Mouse (Mus musculus) c-Kit-positive CD71-positive TER-119-negative erythroid progenitor cells, embryonic 14.5 days (primary cell): Measurements from ENCODE around the gene Txndc12.

Source experiments
- DNase-seq: peaks from one replicate; pipeline ENCODE4 v3.0.0-alpha.2; 2013; ENCODE audit warnings: low read depth

The Txndc12 gene

DNA sequence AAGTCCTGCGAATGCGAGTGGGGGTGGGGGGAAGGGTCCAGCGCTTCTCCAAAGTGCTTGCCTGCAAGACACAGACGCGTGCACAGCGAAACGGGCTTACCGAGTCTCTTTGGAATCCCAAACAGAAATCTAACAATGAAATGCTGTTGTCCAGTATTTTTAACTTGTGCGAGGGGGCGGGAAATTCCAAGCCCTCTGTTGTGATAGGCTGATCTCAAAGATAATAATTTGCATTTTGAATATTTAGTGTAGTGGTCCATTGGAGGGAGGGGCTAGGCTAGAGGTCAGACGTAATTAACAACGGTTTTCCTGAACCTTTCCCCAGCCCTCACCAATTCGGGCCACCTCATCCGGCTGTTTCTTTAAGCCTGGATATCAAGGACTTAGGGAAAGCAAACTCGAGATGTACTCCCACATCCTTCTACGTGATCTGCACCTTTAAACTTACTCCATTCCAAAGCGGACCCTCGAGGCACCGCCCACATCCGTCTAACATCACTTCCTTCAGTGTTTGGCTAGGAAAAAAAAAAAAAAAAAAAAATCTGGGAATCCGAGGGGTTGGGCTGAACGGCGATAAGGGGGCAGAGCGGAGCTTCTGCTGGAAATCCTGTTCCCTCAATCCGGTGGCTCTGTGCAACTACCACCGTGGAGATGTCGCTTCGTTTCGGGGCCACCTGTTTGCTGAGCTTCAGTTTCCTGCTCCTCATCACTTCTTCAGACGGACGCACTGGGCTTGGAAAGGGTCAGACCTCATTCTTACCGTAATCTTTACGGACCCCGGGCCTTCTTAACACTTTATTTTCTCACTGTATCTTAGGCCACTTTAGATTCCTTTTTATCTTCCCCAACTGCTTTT, at the start of gene Txndc12:
Gene Txndc12, plus strand, starts transcription at position 487 of the 856 bp plus-strand sequence.
- peak; percentile 87 for DNase-seq

DNA sequence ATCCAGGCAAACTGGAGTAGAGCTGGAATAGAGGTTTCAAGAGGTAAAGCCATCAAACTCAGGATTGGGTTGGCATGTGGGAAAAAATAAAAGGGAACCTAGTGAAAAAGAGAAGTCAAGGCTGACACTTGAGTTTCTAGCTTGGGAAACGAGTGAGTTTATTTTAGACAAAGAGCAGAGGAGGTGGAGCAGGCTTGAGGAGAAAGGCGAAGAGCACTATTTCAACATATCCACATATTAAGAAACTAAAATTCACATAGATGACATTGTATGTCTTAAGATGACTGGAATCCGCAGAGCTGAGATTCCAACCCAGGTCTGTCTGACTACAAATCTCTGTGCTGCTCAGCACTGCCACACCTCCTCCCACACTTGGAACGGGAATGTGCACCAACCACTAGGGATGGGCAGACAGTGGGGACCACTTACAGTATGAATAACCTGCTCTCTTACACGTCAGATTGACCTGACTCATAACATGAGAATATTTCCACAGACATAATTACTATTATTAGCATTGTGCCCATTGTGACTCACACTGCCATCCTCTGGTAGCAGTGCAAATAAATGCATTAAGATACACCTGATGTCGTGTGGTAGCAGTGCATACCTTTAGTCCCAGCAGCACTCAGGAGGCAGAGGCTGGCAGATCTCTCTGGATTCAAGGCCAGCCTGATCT, 45.0 kb upstream of the Txndc12 start:
- DNase-seq = no peak

DNA sequence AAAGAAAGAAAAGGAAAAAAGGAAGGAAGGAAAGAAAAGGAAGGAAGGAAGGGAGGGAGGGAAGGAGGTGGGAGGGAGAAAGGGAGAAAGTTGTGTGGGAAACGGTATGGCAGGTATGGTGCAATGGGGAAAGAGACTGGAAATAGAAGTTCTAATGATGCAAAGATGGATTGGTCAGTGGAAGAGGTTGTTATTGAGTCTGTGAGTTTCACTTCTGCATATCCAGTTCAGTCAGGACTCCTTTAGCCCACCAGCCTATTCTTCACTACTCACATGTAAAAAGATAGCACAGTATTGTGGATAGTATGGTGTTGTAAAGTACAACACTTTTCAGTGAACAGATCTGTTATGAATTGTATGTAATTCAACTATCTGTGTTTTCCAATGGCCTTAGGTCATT, 43.9 kb upstream of the Txndc12 start:
- no peak for DNase-seq

DNA sequence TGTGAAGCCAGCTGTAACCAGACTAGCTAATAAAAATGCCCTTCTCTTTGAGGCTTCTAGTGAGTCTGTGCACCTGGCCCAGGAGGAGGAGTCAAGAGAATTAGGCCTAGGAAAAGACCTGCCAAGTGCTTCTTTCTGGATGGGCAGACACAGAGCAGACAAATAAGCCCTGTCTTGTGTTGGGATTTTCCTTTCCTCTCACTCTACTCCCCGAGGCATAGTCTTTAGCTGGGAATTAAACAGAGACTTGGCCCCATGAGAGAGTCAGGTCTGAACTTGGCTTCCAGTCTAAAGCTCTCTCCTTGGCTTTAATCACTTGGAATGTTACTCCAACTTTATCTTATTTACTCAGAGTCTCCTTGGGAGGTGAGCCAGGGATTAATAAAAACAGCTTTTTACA, 40.5 kb upstream of the Txndc12 start:
- DNase-seq = no peak

DNA sequence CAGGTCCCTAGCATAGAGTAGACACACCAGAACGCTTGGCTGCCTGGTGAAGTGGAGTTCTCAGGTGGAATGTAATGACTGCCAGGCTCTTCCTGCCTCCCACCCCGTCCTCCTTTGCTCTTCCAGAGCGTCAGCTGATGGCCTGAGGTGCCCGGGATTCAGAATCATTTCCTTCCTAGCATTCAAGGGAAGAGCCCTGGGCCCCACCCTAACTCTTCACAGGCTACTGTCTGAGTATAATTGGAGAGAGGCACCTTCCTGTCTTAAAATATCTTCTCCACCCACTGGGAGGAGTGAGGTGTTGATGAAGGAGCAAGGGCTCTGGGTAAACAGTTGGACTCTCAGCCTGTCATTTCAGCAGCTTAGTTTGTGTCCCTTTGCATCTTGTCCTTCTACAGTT, 37.7 kb upstream of the Txndc12 start:
- DNase-seq = no peak

DNA sequence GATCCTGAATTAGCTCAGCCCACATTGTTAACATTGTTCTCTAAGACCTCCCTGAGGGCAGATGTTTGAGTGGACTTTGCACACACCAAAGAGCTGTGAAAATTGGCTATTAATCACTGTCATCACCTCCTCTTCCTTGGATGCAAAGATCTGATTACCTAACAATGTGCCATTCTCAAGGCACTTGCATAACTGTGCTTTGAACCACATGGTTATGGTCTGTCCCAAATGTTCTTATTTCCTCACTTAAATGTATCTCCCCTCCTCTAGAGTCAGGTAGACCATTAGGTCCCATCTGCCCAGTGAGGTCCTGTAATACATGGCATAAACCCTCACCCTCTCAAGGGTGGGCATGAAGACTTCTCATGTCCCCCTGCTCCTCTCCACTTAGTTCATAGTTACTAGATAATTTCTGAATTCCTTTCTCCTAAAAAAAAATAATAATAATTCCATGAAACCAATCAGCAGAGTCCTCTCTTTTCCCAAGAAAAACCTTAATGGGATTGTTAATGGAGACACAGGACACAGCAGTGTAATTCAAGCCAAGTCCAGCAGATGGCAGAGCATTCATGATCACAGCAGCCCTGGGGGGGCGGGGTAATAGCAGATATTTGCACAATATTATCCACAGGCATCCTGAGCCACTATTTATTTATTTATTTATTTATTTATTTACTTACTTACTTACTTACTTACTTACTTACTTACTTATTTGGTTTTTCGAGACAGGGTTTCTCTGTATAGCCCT, 36.1 kb upstream of the Txndc12 start:
- DNase-seq = peak; percentile 54

DNA sequence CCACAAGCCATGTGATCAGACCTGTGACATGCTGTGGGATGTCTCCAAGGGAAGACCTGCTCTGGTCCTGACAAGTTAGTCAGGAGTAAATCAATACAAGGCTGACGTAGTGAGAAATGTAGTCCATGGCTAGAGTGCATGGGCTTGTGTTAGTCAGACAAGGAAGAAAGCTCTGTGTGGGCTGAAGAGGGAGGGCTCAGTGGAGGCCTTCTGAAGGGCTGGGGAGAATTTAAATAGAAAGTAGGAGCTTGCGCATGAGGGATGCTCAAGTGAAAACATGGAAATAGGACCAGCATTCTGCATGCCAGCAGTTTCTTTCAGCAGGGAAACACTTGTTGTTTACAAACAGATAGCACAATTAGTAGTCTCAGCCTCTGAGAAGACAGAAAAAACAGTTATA, 30.9 kb upstream of the Txndc12 start:
- DNase-seq = no peak

DNA sequence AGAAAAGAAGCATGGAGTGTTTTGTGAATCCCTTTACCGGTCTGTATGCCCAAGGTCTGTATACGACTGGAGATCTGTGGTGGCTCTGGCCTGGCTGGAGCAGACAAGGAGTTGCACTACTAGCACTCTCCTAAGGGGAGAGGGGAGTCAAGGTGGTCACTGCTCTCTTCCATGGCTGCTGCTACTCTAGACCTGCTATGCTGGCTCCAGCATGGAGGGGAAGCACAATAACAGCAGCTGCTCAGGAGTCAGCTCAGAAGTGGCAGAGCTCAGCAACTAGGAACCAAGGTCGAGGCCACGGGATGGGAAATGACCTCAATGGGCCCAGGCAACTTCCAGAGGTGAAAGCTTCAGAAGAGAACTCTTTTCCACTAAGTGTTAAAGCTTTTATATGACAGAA, 23.3 kb upstream of the Txndc12 start:
- no peak for DNase-seq

DNA sequence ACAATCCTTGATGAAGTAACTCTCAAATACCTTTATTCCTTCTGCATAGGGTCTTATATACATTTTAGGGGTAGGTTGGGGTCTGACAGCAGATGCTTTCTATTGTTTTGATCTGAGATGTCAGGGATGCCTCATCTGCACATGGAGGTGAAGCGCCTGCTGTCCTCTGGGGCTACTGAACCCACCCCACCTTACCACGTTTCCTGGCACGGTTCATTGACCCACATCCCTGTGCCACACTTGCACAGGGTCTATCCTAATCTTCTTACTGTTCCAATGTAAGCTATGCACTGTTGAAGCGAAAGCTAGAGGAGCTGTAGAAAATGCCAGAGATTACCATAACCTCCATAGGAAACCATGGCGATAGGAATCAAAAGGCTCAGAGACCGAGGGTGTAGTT, 22.9 kb upstream of the Txndc12 start:
- no peak for DNase-seq

DNA sequence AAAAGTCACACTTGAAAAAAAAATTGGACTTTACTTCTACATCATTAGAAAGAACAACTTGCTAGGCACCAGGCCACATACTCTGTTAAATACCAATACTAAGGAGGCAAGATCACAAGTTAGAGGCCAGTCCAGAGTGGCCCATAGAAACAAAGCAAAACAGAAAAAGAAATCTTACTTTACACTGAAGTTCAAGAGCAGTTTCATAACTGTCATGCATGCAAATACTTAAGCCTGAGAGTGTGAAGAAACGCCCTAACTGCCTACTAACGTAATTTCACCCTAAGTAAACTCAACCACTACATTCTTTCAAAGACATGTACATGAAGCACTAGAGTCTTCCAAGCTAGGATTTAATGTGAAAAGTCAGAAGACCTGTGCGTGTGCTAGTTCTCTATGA, 8.7 kb upstream of the Txndc12 start:
- DNase-seq = no peak

DNA sequence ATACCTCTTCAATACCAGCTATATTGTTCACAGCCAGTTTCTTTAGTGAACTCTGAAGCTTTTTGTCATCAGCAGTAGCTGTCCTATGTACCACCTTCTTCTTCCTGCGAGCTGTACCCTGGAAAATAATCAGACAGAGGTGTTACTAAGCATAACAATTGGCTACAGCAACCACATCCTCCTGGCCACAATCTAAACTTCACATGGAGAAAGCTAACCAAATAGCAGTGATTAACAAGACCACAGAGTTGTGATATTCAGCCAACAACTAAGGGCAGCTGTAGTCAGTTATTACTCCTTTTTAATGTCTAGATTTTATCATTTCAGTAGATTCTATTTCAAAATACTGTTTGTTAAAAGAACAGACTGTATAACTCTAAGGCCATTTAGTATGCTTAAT, 8.3 kb upstream of the Txndc12 start:
- no peak for DNase-seq

DNA sequence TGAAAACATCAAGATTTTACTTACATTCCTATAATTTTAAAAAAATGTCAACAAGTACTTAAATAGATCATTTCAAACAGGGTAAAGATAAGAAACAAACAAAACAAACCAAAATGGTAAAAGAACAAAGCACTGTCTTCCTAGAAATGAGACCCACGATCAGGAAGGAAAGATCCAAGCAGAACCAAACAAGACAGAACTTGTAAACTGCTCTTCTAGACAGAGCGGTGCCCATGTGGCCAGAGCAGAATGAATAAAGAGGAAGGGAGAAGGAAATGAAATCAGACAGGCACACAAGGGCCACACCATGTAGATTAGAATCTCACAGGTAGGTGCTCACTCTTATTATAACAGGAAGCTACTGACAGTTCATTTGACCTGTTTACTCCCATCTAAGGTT, 7.8 kb upstream of the Txndc12 start:
- no peak for DNase-seq

DNA sequence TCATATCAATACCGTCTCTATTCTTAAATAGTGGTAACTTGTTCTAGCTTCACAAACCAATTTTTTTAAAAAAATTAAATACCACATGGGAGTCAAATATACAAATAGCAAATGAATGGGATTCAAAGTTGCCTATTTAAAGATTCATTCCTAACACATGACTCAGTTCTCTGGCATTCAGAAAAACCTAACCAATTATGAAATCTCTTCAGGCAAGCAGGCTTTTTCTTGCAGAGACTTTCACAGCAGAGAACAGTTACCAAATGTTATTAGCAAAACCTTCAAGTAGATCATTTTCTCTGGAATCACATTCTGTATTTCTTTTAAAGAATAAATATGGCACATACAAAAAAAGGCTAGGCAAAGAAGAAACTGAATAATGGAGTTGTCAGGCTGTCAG, 3.7 kb upstream of the Txndc12 start:
- no peak for DNase-seq

DNA sequence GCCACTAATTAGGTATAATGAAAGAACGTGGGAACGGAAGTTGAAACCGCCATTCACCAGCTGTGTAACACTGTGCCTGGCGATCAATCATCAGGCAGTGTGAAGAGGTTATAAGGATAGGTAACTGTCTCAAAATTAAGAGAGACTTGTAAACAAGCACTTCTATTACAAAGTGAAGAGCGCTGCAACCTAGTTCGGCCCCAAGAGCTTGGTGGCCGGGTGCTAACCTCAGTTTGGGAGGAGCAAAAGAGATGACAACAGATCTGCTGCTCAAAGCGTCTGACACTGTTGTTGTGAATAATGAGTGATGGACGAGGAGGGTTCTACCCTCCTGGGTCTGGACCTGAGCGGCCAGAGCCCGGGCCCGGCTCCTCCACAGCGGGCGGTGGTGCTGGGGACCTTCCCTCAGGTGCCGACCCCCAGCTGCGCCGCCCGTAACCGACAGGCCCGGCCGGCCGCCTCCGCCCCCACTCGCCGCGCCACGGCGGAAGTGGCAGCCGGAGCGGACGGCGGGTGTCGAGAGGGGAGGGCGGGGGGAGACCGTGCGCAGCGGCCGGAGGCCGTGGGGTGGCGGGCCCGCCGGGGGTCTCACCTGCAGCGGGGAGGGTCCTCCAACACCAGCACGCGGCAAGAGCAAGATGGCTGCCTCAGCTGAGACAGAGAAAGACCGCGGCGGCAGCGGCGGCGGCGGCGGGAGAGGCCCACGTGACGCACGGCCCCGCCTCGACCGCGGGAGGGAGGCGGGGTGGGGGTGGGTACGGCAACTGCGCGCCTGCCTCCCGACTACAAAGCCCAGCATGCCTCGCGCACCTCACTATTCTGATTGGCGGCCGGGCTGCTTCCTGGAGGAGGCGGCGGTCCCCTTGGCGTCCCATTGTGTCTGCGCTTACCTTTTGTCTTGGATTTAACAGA, 1.2 kb upstream of the Txndc12 start, which contains the start of gene Btf3l4:
Gene Btf3l4, minus strand, starts transcription at position 699 of the 912 bp plus-strand sequence.
- peak; percentile 85 for DNase-seq

DNA sequence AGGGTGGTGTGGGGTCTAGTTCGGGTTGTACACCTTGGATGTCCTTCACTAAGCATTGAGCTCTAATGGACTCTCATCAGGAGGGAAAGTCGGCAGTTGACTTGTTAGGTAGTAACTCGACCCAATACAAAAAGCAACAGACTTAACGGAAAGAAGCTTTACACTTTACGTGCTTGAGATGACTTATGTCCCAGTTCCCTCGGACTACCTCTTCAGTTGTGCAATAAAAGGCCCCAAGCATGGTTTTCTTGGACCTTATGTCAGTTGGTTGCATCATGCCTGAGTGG, 630 bp upstream of the Txndc12 start:
- DNase-seq = no peak

DNA sequence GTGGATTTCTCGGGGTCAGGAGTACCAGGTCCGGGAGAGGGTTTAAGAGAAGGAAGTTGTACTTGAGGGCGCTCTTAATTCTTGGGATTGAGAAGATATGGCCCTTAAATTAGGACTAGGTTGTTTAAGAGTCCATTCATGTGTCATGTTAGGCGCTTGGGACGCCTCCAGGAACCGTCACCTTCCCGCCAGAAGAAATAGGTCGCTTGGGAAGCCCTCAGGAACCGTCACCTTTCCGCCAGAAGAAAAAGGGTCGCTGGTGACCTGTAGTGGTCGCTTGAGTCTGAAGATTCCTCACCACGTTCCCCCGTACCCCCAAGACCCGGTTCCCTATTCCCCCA, 540 bp downstream of the Txndc12 start:
- no peak for DNase-seq

DNA sequence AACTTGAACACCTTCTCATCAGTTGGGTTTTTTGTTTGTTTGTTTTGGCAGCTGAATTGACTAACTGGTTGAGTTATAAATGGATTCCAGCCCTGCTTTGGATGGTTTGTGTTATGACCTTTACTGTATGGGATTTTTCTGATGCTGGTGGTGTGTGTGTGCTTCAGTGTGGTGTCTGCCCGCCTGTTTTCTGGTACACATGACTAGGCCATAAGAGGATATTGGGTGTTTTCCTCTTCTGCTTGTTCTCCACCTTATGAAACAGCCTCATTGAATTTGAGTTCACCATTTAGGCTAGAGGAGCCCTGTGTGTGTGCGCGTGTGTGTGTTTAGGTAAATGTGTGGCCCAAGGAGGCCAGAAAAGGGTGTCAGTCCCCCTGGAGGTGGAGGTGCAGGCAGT, 1.1 kb downstream of the Txndc12 start:
- no peak for DNase-seq

DNA sequence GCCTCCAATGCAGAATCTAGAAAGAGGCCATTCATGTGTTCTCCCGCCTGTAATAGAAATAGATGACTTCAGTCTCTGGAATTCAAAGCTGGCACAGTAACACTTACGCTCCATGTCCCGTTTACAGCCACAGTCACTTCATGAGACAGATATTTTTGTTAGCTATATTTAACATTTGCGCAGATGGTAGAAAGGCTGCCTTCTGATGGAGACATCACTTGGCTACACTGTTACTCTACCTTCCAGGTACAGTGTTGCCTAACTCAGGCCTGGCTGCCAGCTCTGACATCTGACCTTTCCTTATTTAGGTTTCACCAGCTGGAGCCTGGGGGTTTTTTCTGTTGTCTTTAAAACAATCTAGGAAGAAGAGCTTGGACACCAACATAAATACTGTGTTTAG, 3.6 kb downstream of the Txndc12 start:
- no peak for DNase-seq

DNA sequence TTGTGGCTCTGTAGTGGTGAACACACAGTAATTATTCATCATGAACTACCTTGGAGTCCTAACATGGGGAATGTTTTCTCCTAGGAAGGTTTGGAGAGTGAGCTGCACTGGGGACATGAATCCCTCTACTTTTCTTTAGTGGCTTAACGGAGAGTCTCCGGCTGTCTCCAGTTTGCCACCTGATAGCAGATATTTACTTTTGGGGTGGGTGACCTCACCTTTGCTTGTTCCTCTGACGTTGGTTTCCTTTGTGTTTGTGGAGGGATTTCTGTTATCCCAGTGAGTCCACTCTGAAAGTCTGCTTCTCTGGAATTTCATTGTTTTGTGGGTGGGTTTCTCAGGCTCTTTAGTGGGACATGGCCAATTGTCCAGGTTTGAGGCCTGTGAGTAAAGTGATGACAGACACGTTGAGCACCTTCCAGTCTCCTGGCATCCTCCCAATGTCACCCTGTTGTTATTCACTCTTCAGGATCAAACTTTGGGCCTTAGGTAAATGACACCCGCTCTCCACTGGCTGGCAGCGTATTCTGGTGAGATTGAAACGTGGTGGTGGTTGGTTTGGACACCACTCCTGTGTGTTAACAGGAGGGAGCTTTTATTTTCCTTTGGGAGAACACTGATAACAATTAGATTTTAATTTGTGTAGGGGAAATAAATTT, 7.6 kb downstream of the Txndc12 start:
- DNase-seq = no peak

DNA sequence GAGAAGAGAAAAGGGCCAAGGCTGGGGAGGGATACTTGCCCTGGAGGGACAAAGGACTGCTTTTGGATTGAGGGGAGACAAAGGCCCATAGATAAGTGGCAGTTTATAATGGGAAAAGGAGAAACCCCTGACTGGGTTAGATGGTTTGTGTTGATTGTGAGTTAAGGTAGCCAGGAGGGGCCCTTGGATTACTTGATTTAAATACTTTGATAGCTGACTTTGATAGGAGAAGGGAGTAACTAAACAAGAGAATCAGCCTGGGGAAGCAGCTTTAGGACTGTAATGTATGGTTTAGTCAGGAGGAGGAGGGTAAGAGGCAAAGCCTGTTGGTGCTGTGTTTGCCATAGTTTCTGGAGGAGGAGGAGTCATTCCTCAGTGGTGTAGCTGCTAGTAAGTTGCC, 8.9 kb downstream of the Txndc12 start:
- no peak for DNase-seq

DNA sequence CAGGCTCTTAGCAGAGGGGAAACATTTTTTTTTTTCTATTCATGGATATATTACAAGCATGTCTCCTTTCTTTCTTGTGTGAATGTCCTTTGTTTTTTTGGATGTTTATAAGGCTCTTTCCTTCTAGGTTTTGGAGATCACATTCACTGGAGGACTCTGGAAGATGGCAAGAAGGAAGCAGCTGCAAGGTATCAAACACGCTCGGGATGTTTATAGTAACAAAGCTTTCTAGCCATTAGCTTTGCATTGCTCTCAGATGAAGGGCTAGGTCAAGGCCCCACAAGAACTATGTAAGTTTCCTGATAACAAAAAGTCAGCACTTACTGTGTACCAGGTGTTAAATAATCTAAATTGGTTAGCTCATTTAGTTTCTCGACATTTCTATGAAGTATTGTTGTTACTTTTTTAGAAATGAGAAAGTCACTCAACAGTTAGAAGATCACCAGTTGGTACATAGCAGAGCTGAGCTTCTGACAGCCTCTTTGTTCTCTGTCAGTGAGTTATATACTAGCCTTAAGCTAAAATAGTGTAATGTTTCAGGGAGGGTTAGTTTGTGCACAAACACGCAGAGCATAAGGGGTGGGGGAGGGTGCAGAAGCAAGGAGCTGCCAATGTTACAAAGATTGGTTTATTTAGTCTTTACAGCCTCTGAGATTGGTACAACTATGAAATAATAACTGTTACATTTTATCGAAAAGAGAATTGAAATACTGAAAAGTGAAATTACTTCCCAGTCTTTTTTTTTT, 11.6 kb downstream of the Txndc12 start:
- no peak for DNase-seq
